Mouse (Mus musculus) MEL (cell line): ENCODE measurements around the gene 1700018F24Rik.
A peak's percentile ranks its signal among the peaks of the same experiment; 100 is the strongest.

Experiments
- CTCF ChIP-seq, 3 experiments: IDR thresholded peaks in 2 of 3; conservative IDR thresholded peaks in 1 of 3; 2 replicates each; pipeline ENCODE4 v1.5.1; 2011 to 2012; ENCODE audit warnings: low read length in 3 of 3, low read depth in 2 of 3, mild to moderate bottlenecking in 2 of 3, improper control_type of control experiment in 1 of 3, inconsistent platforms in 1 of 3, mixed read lengths in 1 of 3, moderate library complexity in 1 of 3; ENCODE audit not compliant: control insufficient read depth in 1 of 3, insufficient read depth in 1 of 3, poor library complexity in 1 of 3, severe bottlenecking in 1 of 3
- EP300 ChIP-seq, 2 experiments: IDR thresholded peaks; 2 replicates each; pipeline ENCODE4 v1.6.1; 2011; ENCODE audit warnings: improper control_type of control experiment in 2 of 2, low read length in 2 of 2, low read depth in 1 of 2, mild to moderate bottlenecking in 1 of 2
- HCFC1 ChIP-seq: IDR thresholded peaks from 2 replicates; pipeline ENCODE4 v1.6.1; 2012; ENCODE audit warnings: low read depth, mild to moderate bottlenecking, inconsistent platforms, low read length, improper control_type of control experiment, moderate library complexity
- MAX ChIP-seq: IDR thresholded peaks from 2 replicates; pipeline ENCODE4 v1.6.1; 2011; ENCODE audit warnings: low read length, improper control_type of control experiment
- POLR2A ChIP-seq, 2 experiments: IDR thresholded peaks; 2 replicates each; pipeline ENCODE4 v1.6.1; 2011 to 2012; ENCODE audit warnings: low read length in 2 of 2, mild to moderate bottlenecking in 2 of 2, control low read depth in 1 of 2, improper control_type of control experiment in 1 of 2, low read depth in 1 of 2, moderate library complexity in 1 of 2; ENCODE audit not compliant: control insufficient read depth in 1 of 2, insufficient read depth in 1 of 2, poor library complexity in 1 of 2
- TAL1 ChIP-seq: IDR thresholded peaks from 2 replicates; pipeline ENCODE4 v1.6.1; 2012; ENCODE audit warnings: mild to moderate bottlenecking, inconsistent platforms, low read length, moderate library complexity, mixed read lengths
- UBTF ChIP-seq: IDR thresholded peaks from 2 replicates; pipeline ENCODE4 v1.6.1; 2012; ENCODE audit warnings: low read depth, mild to moderate bottlenecking, inconsistent platforms, low read length, improper control_type of control experiment, moderate library complexity, borderline replicate concordance; ENCODE audit not compliant: insufficient read depth

DNA sequence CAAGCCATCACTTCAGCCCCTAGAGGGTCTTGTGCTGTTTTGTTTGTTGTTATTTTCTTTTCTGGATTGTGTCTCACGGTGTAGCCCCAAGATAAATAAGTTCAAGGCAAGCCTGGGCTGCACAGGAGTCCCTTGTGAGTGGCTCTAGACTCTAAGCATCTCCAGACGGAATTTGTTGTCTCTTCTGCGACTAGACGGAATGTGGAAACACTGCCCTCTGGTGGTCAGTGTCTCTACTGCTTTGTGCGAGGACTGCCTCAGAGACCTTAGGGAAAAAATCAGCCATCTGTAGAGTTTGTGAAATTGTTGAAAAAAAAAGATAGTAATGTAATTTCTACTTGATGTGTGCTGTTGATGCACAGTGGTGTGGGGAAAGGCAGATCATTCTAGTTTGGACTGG lies 26.9 kb downstream of the 1700018F24Rik start:
- TF ChIP-seq HCFC1 (no peak), UBTF (no peak), CTCF (IDR thresholded peaks at IDR 0.05 in 2 of 3, conservative IDR thresholded peaks at IDR 0.05 in 1 of 3; ENCODE audit: control insufficient read depth in 1 of 3, insufficient read depth in 1 of 3, low read depth in 2 of 3, low read length in 3 of 3, poor library complexity in 1 of 3, severe bottlenecking in 1 of 3) (peak; percentile 85 to 92 (median 91)), EP300 (IDR thresholded peaks at IDR 0.05; ENCODE audit: low read depth in 1 of 2, low read length in 2 of 2) (no peak), TAL1 (no peak), MAX (no peak), POLR2A (IDR thresholded peaks at IDR 0.05; ENCODE audit: control insufficient read depth in 1 of 2, insufficient read depth in 1 of 2, low read depth in 1 of 2, low read length in 2 of 2, poor library complexity in 1 of 2) (no peak)
